Mouse (Mus musculus): ENCODE data around the gene Chchd3. TPM values are rescaled to one million over a fixed set of nuclear protein-coding genes. Genes with fewer than 3 reads are reported as not detected.

The Chchd3 gene
- polyA plus RNA-seq (2016; fragmentation: Nextera tagmentation; extraction: Ambion mirVana): 108 and 115 TPM in 2 replicates

DNA sequence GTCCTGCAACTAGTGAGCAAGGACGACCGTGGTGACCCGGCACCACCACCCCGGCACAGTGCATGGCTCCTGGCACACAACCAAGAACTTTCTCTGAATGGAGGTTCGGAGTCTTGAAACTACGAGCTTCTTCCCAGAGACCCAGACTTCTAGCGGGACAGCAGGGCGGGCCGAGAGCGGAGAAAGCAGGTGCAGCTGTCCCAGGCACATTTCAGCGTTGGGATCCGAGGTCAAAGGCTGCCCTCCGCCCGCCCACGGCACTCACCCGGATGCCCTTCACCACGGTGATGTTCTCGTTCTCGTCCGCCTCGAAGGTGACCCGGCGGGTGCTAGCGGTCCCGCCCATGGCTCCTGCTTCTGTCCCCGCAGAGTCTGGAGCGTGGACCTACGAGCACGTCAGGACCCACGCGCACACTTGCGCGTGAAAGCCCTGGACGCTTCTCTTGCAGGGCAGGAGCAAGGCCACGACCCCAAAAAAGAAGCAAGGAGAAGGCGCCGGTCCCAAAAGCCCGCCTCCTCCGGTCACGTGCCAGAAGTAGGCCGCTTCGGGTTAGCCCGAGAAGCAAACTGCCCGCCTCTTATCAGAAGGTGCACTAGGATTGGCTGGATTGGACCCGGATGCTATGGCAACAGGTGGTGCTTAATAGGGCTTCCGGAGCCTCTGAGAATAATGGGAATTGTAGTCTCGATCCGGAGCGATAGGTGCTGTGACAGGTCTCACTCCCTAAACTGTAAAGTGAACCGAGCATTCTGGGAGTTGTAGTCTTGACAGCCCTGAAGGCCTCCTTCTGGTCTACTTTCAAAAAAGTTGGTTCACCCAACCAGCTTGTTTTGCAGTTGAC lies at the start of gene Chchd3:
Chchd3 (minus strand) TSS at position 526 of the 842 bp plus-strand sequence.
- H3K27me3 ChIP-seq (replicated peaks): no peaks in the 10 kb centered on the region
- H3K27ac ChIP-seq: no peak within 1 kb of the TSS
- WGBS: under 1% methylated on average over 50 of the region's 50 CpGs
- H3K4me1 ChIP-seq: peaks cover 6% of the 10 kb centered on the region
- peak; percentile 100 for ATAC-seq (ENCODE audit: low FRiP score, low read depth)
- H3K4me2 ChIP-seq (replicated peaks): peak within 1 kb of the TSS; percentile 75
- peak within 1 kb of the TSS; percentile 92 for H3K4me3 ChIP-seq
- H3K9me3 ChIP-seq: no peaks in the 10 kb centered on the region
- peak within 1 kb of the TSS; percentile 81 for H3K9ac ChIP-seq
- H3K36me3 ChIP-seq: peaks cover under 1% of the 10 kb centered on the region; the same call in 1 of the 2 replicates

DNA sequence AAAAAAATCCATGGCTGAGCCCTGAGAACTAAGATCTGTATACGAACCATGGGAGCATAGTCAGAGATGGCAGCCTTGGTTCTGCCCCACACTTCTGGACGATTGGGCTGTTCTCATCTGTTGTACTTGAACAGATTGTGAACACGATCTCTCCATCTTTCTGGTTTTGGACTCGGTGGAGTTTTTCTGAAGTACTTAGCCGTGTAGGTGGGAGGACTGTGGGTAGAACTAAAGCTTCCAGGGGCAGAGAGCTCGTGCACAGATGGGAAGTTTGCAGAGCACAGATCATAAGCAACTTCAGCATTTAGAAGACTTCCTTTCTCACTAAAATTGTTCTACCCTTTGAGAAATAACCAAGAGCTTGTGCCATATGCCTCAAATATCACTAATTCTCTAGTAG lies 44.6 kb upstream of the Chchd3 start:
- no peak overlapping the region for H3K27ac ChIP-seq
- no peaks in the 10 kb centered on the region for H3K27me3 ChIP-seq (replicated peaks)
- no peaks in the 10 kb centered on the region for H3K36me3 ChIP-seq
- H3K4me2 ChIP-seq (replicated peaks): no peak overlapping the region
- ATAC-seq (ENCODE audit: low FRiP score, low read depth): no peak
- no peaks in the 10 kb centered on the region for H3K9me3 ChIP-seq
- no peaks in the 10 kb centered on the region for H3K4me1 ChIP-seq
- no peak overlapping the region for H3K4me3 ChIP-seq
- H3K9ac ChIP-seq: no peak overlapping the region
- 85% methylated on average over 6 of the region's 6 CpGs for WGBS

DNA sequence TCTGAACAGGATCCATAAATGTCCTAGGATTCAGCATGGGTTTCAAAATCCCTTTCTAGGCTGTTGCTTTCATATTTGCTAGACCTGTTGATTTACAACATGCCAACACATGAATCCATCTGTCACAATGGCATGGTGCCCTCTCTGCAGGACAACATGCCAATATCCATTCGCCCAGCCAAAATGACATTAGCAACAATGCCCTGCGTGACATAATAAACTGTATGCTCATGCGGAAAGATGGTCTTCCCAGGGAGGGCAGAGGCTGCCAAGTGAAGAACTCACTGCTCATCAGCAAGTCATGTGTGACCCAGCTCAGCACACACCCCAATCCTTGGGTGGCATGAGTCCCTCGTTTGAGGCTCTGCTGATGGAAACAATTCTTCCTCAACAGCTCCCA lies 38.8 kb upstream of the Chchd3 start:
- Histone ChIP-seq H3K36me3 (no peaks in the 10 kb centered on the region), H3K27me3 (replicated peaks) (no peaks in the 10 kb centered on the region), H3K27ac (no peak overlapping the region), H3K9me3 (no peaks in the 10 kb centered on the region), H3K4me2 (replicated peaks) (no peak overlapping the region), H3K9ac (no peak overlapping the region), H3K4me1 (peaks cover 13% of the 10 kb centered on the region), H3K4me3 (no peak overlapping the region)
- no peak for ATAC-seq (ENCODE audit: low FRiP score, low read depth)
- 86% methylated on average over 4 of the region's 4 CpGs for WGBS

GRCm38 (mm10) chr6:33094671-33095233 lies 34.7 kb upstream of the Chchd3 start:
- no peak overlapping the region for H3K9ac ChIP-seq
- ATAC-seq (ENCODE audit: low FRiP score, low read depth): 0 out of 2 replicates have a peak, but pooled peaks have one; percentile 17
- H3K27ac ChIP-seq: no peak overlapping the region
- WGBS: 28% methylated on average over 8 of the region's 8 CpGs
- no peak overlapping the region for H3K4me3 ChIP-seq
- no peaks in the 10 kb centered on the region for H3K27me3 ChIP-seq (replicated peaks)
- peaks cover 13% of the 10 kb centered on the region for H3K4me1 ChIP-seq
- peak overlapping the region; percentile 12; the same call in 1 of the 2 replicates for H3K4me2 ChIP-seq (replicated peaks)
- no peaks in the 10 kb centered on the region for H3K36me3 ChIP-seq
- no peaks in the 10 kb centered on the region for H3K9me3 ChIP-seq

- no peak overlapping the region for H3K9ac ChIP-seq
- WGBS: 92% methylated on average over 1 of the region's 1 CpGs
- H3K27me3 ChIP-seq (replicated peaks): no peaks in the 10 kb centered on the region
- no peak overlapping the region for H3K4me3 ChIP-seq
- H3K9me3 ChIP-seq: no peaks in the 10 kb centered on the region
- H3K4me1 ChIP-seq: peaks cover 13% of the 10 kb centered on the region
- no peak overlapping the region for H3K4me2 ChIP-seq (replicated peaks)
- H3K36me3 ChIP-seq: no peaks in the 10 kb centered on the region
- H3K27ac ChIP-seq: no peak overlapping the region
- ATAC-seq (ENCODE audit: low FRiP score, low read depth): no peak
These were observed 20.1 kb upstream of the Chchd3 start for GRCm38 (mm10) chr6:33080186-33080585.

- WGBS: 31% methylated on average over 19 of the region's 19 CpGs
- Histone ChIP-seq H3K27ac (no peak overlapping the region), H3K4me2 (replicated peaks) (peak overlapping the region; percentile 47), H3K27me3 (replicated peaks) (no peaks in the 10 kb centered on the region), H3K4me1 (peaks cover 13% of the 10 kb centered on the region), H3K9ac (no peak overlapping the region), H3K4me3 (no peak overlapping the region), H3K9me3 (no peaks in the 10 kb centered on the region), H3K36me3 (no peaks in the 10 kb centered on the region)
- no peak for ATAC-seq (ENCODE audit: low FRiP score, low read depth)
These were observed 18.3 kb upstream of the Chchd3 start for GRCm38 (mm10) chr6:33078260-33078936.

- no peaks in the 10 kb centered on the region for H3K27me3 ChIP-seq (replicated peaks)
- no peak overlapping the region for H3K4me2 ChIP-seq (replicated peaks)
- WGBS: 83% methylated on average over 4 of the region's 4 CpGs
- H3K36me3 ChIP-seq: no peaks in the 10 kb centered on the region
- no peaks in the 10 kb centered on the region for H3K9me3 ChIP-seq
- H3K27ac ChIP-seq: no peak overlapping the region
- no peak overlapping the region for H3K4me3 ChIP-seq
- no peak for ATAC-seq (ENCODE audit: low FRiP score, low read depth)
- no peak overlapping the region for H3K9ac ChIP-seq
- no peaks in the 10 kb centered on the region for H3K4me1 ChIP-seq
These were observed 6.4 kb upstream of the Chchd3 start for GRCm38 (mm10) chr6:33066462-33066861.

- H3K4me2 ChIP-seq (replicated peaks): peak overlapping the region; percentile 75
- no peaks in the 10 kb centered on the region for H3K9me3 ChIP-seq
- H3K27ac ChIP-seq: no peak overlapping the region
- H3K36me3 ChIP-seq: peaks cover 4% of the 10 kb centered on the region; the same call in 1 of the 2 replicates
- H3K4me1 ChIP-seq: peaks cover 6% of the 10 kb centered on the region
- ATAC-seq (ENCODE audit: low FRiP score, low read depth): no peak
- no peaks in the 10 kb centered on the region for H3K27me3 ChIP-seq (replicated peaks)
- 43% methylated on average over 7 of the region's 7 CpGs for WGBS
- H3K4me3 ChIP-seq: peak overlapping the region; percentile 92
- peak overlapping the region; percentile 81 for H3K9ac ChIP-seq
These were observed 784 bp downstream of the Chchd3 start for GRCm38 (mm10) chr6:33059276-33059675.

GRCm38 (mm10) chr6:33056392-33056791 lies 3.7 kb downstream of the Chchd3 start:
- no peak overlapping the region for H3K9ac ChIP-seq
- WGBS: 89% methylated on average over 4 of the region's 4 CpGs
- peaks cover 4% of the 10 kb centered on the region; the same call in 1 of the 2 replicates for H3K36me3 ChIP-seq
- no peaks in the 10 kb centered on the region for H3K9me3 ChIP-seq
- H3K4me1 ChIP-seq: peaks cover 6% of the 10 kb centered on the region
- no peak overlapping the region for H3K4me2 ChIP-seq (replicated peaks)
- H3K27ac ChIP-seq: no peak overlapping the region
- no peak for ATAC-seq (ENCODE audit: low FRiP score, low read depth)
- H3K4me3 ChIP-seq: no peak overlapping the region
- no peaks in the 10 kb centered on the region for H3K27me3 ChIP-seq (replicated peaks)

GRCm38 (mm10) chr6:33055663-33056062 lies 4.4 kb downstream of the Chchd3 start:
- H3K4me1 ChIP-seq: peaks cover 6% of the 10 kb centered on the region
- no peak for ATAC-seq (ENCODE audit: low FRiP score, low read depth)
- peaks cover 4% of the 10 kb centered on the region; the same call in 1 of the 2 replicates for H3K36me3 ChIP-seq
- no peak overlapping the region for H3K27ac ChIP-seq
- H3K4me2 ChIP-seq (replicated peaks): no peak overlapping the region
- H3K9ac ChIP-seq: no peak overlapping the region
- WGBS: 96% methylated on average over 4 of the region's 4 CpGs
- H3K9me3 ChIP-seq: no peaks in the 10 kb centered on the region
- H3K27me3 ChIP-seq (replicated peaks): no peaks in the 10 kb centered on the region
- H3K4me3 ChIP-seq: no peak overlapping the region

GRCm38 (mm10) chr6:33054946-33055345 lies 5.1 kb downstream of the Chchd3 start:
- ATAC-seq (ENCODE audit: low FRiP score, low read depth): no peak
- Histone ChIP-seq H3K4me2 (replicated peaks) (no peak overlapping the region), H3K36me3 (peaks cover 4% of the 10 kb centered on the region; the same call in 1 of the 2 replicates), H3K9ac (no peak overlapping the region), H3K9me3 (no peaks in the 10 kb centered on the region), H3K27ac (no peak overlapping the region), H3K27me3 (replicated peaks) (no peaks in the 10 kb centered on the region), H3K4me3 (no peak overlapping the region), H3K4me1 (peaks cover 6% of the 10 kb centered on the region)
- 95% methylated on average over 4 of the region's 4 CpGs for WGBS

DNA sequence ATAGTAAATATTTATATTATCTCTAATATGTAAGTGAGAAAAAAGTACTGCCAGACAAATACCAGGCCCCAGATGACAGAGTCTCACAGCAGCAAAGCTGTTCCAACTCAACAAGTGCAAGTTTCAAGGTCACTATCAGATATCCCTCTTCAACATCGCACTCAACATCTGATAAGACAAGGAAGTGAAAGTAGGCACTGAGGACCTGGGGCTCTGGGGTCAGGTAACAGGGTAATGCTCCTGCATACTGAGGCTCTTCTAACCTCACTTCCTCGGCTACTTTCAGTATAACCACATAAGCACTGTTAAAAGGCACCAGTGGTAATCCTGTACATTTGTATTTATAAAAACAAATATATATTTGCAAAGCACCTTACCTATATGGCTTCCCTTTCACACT lies 8.4 kb downstream of the Chchd3 start:
- no peak overlapping the region for H3K4me3 ChIP-seq
- H3K9ac ChIP-seq: no peak overlapping the region
- no peaks in the 10 kb centered on the region for H3K27me3 ChIP-seq (replicated peaks)
- no peak overlapping the region for H3K4me2 ChIP-seq (replicated peaks)
- no peaks in the 10 kb centered on the region for H3K4me1 ChIP-seq
- no peak overlapping the region for H3K27ac ChIP-seq
- peaks cover 14% of the 10 kb centered on the region for H3K36me3 ChIP-seq
- no peaks in the 10 kb centered on the region for H3K9me3 ChIP-seq
- 93% methylated on average over 2 of the region's 2 CpGs for WGBS
- no peak for ATAC-seq (ENCODE audit: low FRiP score, low read depth)

Measured in neural tube, embryonic 12.5 days (tissue).